Mouse (Mus musculus): ENCODE data around the gene Jmy. TPM values are rescaled to one million over a fixed set of nuclear protein-coding genes. Genes with fewer than 3 reads are reported as not detected.
A peak's percentile ranks its signal among the peaks of the same experiment; 100 is the strongest.

Gene Jmy
- polyA plus RNA-seq, 1 experiment = 12.6 TPM

- no peaks in the 10 kb centered on the region for H3K4me1 ChIP-seq (ENCODE audit: control insufficient read depth, insufficient read depth, low read length)
- peak overlapping the region; percentile 44; the same call in 1 of the 2 replicates for H3K27ac ChIP-seq (ENCODE audit: control insufficient read depth, insufficient read depth, low read depth, low read length)
- no peaks in the 10 kb centered on the region for H3K36me3 ChIP-seq (ENCODE audit: control insufficient read depth, insufficient read depth, low read length)
- no peaks in the 10 kb centered on the region for H3K27me3 ChIP-seq (ENCODE audit: control insufficient read depth, insufficient read depth, low read length)
- no peak overlapping the region for H3K4me3 ChIP-seq (ENCODE audit: control insufficient read depth, low read depth, low read length)
- no peak for TF ChIP-seq CTCF (IDR thresholded peaks at IDR 0.05; ENCODE audit: control insufficient read depth, insufficient read depth, insufficient replicate concordance, low read depth, low read length)
- TF ChIP-seq POLR2A (IDR thresholded peaks at IDR 0.05; ENCODE audit: control insufficient read depth, low read depth, low read length) = no peak
Measured at GRCm38 (mm10) chr13:93458616-93459015, 41.0 kb downstream of the Jmy start.

DNA sequence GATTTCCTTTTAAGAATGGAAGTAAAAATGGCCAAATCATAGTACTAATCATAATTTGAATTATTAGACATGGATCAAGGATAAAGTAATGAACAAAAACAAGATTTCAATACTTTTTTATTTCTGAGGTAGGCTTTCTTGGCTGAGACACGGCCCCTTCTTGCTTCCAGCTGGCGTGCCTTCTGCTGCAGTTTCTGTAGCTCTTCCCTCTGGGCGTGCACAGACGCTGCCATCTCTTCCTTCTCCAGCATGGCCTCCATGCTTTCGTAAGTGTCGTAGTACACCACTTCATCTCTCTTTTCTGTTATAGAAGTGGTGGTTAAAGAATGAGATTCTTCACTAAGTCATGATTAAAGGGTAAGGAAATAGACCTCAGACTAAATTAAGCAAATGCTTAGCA lies 46.3 kb downstream of the Jmy start:
- no peak overlapping the region for H3K27ac ChIP-seq (ENCODE audit: control insufficient read depth, insufficient read depth, low read depth, low read length)
- no peaks in the 10 kb centered on the region for H3K27me3 ChIP-seq (ENCODE audit: control insufficient read depth, insufficient read depth, low read length)
- TF ChIP-seq CTCF (IDR thresholded peaks at IDR 0.05; ENCODE audit: control insufficient read depth, insufficient read depth, insufficient replicate concordance, low read depth, low read length) (no peak), POLR2A (IDR thresholded peaks at IDR 0.05; ENCODE audit: control insufficient read depth, low read depth, low read length) (no peak)
- H3K4me1 ChIP-seq (ENCODE audit: control insufficient read depth, insufficient read depth, low read length) = no peaks in the 10 kb centered on the region
- no peaks in the 10 kb centered on the region for H3K36me3 ChIP-seq (ENCODE audit: control insufficient read depth, insufficient read depth, low read length)
- no peak overlapping the region for H3K4me3 ChIP-seq (ENCODE audit: control insufficient read depth, low read depth, low read length)

DNA sequence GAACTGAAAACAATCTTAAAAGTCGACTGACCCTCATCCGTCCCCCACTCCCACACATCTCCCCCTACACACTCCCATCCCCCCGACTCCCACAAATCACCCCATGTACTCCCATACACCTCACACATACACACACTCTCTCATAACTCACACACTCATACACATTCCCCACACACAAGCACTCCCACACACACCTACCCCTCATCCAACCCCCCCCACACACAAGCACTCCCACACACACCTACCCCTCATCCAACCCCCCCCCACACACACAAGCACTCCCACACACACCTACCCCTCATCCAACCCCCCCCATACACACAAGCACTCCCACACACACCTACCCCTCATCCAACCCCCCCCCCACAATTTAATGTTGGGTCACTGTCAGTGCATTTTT lies 59.4 kb downstream of the Jmy start:
- H3K4me1 ChIP-seq (ENCODE audit: control insufficient read depth, insufficient read depth, low read length) = no peaks in the 10 kb centered on the region
- no peaks in the 10 kb centered on the region for H3K27me3 ChIP-seq (ENCODE audit: control insufficient read depth, insufficient read depth, low read length)
- no peaks in the 10 kb centered on the region for H3K36me3 ChIP-seq (ENCODE audit: control insufficient read depth, insufficient read depth, low read length)
- no peak overlapping the region for H3K27ac ChIP-seq (ENCODE audit: control insufficient read depth, insufficient read depth, low read depth, low read length)
- H3K4me3 ChIP-seq (ENCODE audit: control insufficient read depth, low read depth, low read length) = no peak overlapping the region
- TF ChIP-seq POLR2A (IDR thresholded peaks at IDR 0.05; ENCODE audit: control insufficient read depth, low read depth, low read length) = no peak
- no peak for TF ChIP-seq CTCF (IDR thresholded peaks at IDR 0.05; ENCODE audit: control insufficient read depth, insufficient read depth, insufficient replicate concordance, low read depth, low read length)

DNA sequence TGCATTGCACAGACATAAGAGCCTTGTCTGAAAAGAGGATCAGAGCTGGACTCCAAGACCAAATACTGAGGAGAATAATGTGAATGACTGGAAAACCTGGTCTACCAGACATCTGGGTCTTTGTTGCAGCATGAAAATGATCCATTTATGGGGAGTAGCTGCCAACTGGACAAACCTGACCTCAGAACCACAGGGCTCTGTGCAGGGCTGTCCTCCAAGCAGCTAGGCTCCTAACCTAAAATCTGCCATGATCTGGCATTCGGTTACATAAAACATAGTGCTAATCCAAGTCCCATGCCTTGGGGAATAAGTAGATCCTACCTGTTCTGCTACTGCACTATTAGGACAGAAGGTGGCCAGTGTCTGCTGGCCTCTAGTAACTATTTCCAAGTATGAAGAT lies 70.4 kb downstream of the Jmy start:
- TF ChIP-seq POLR2A (IDR thresholded peaks at IDR 0.05; ENCODE audit: control insufficient read depth, low read depth, low read length) (no peak), CTCF (IDR thresholded peaks at IDR 0.05; ENCODE audit: control insufficient read depth, insufficient read depth, insufficient replicate concordance, low read depth, low read length) (no peak)
- Histone ChIP-seq H3K4me3 (ENCODE audit: control insufficient read depth, low read depth, low read length) (no peak overlapping the region), H3K27me3 (ENCODE audit: control insufficient read depth, insufficient read depth, low read length) (no peaks in the 10 kb centered on the region), H3K36me3 (ENCODE audit: control insufficient read depth, insufficient read depth, low read length) (no peaks in the 10 kb centered on the region), H3K4me1 (ENCODE audit: control insufficient read depth, insufficient read depth, low read length) (no peaks in the 10 kb centered on the region), H3K27ac (ENCODE audit: control insufficient read depth, insufficient read depth, low read depth, low read length) (no peak overlapping the region)

DNA sequence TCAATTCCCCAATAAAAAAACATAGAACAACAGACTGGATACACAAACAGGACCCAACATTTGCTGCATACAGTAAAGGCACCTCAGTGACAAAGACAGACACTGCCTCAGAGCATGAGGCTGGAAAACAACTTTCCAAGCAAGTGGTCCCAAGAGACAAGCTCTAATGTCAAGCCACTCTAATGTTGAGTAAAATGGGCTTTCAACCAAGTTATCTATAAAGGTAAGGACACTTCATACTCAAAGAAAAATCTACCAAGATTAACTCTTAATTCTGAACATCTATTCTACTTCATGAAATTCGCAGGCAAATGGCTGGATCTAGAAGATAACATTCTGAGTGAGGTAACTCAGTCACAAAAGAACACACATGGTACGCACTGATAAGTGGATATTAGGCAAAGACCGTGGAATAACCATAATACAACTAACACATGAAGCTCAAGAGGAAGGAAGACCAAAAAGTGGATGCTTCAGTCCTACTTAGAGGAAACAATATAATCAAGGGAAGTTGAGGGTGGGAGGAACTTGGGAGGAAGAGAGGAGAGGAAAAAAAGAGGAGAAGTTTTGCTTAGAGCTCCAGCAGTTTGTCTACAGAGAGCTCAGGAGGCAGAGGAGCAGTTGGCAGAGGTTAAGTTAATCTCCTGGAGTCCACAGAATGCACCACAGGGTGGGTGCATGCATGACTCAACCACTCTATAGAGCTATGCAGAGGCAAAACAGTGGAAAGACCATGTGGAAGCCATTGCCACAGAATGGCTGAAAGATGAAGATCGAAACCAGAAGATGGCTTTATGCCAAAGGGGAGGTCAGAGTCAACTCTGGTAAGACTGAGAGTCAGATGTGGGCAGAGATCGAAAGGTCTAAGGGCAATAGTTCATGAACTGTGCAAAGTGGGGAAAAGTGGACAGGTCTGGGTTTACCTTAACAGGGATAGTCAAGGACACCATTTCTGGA lies 71.4 kb downstream of the Jmy start:
- H3K4me1 ChIP-seq (ENCODE audit: control insufficient read depth, insufficient read depth, low read length) = no peaks in the 10 kb centered on the region
- H3K27ac ChIP-seq (ENCODE audit: control insufficient read depth, insufficient read depth, low read depth, low read length) = no peak overlapping the region
- H3K27me3 ChIP-seq (ENCODE audit: control insufficient read depth, insufficient read depth, low read length) = no peaks in the 10 kb centered on the region
- H3K36me3 ChIP-seq (ENCODE audit: control insufficient read depth, insufficient read depth, low read length) = no peaks in the 10 kb centered on the region
- TF ChIP-seq POLR2A (IDR thresholded peaks at IDR 0.05; ENCODE audit: control insufficient read depth, low read depth, low read length) (no peak), CTCF (IDR thresholded peaks at IDR 0.05; ENCODE audit: control insufficient read depth, insufficient read depth, insufficient replicate concordance, low read depth, low read length) (no peak)
- H3K4me3 ChIP-seq (ENCODE audit: control insufficient read depth, low read depth, low read length) = no peak overlapping the region

GRCm38 (mm10) chr13:93423224-93423623 lies 76.4 kb downstream of the Jmy start:
- Histone ChIP-seq H3K4me1 (ENCODE audit: control insufficient read depth, insufficient read depth, low read length) (no peaks in the 10 kb centered on the region), H3K27ac (ENCODE audit: control insufficient read depth, insufficient read depth, low read depth, low read length) (no peak overlapping the region)

GRCm38 (mm10) chr13:93419779-93420178 lies 79.8 kb downstream of the Jmy start:
- no peaks in the 10 kb centered on the region for H3K36me3 ChIP-seq (ENCODE audit: control insufficient read depth, insufficient read depth, low read length)
- H3K27ac ChIP-seq (ENCODE audit: control insufficient read depth, insufficient read depth, low read depth, low read length) = no peak overlapping the region
- TF ChIP-seq CTCF (IDR thresholded peaks at IDR 0.05; ENCODE audit: control insufficient read depth, insufficient read depth, insufficient replicate concordance, low read depth, low read length) (no peak), POLR2A (IDR thresholded peaks at IDR 0.05; ENCODE audit: control insufficient read depth, low read depth, low read length) (no peak)

More at GRCm38 (mm10) chr13:93423224-93423623, 76.4 kb downstream of the Jmy start:
- H3K4me3 ChIP-seq (ENCODE audit: control insufficient read depth, low read depth, low read length) = no peak overlapping the region
- H3K36me3 ChIP-seq (ENCODE audit: control insufficient read depth, insufficient read depth, low read length) = no peaks in the 10 kb centered on the region
- TF ChIP-seq POLR2A (IDR thresholded peaks at IDR 0.05; ENCODE audit: control insufficient read depth, low read depth, low read length) (no peak), CTCF (IDR thresholded peaks at IDR 0.05; ENCODE audit: control insufficient read depth, insufficient read depth, insufficient replicate concordance, low read depth, low read length) (no peak)
- H3K27me3 ChIP-seq (ENCODE audit: control insufficient read depth, insufficient read depth, low read length) = no peaks in the 10 kb centered on the region

More at GRCm38 (mm10) chr13:93419779-93420178, 79.8 kb downstream of the Jmy start:
- Histone ChIP-seq H3K4me1 (ENCODE audit: control insufficient read depth, insufficient read depth, low read length) (no peaks in the 10 kb centered on the region), H3K27me3 (ENCODE audit: control insufficient read depth, insufficient read depth, low read length) (no peaks in the 10 kb centered on the region), H3K4me3 (ENCODE audit: control insufficient read depth, low read depth, low read length) (no peak overlapping the region)

Data from testis, adult 2 months (tissue).